Mouse (Mus musculus): ENCODE results near the gene Thrap3. TPM values are rescaled to one million over a fixed set of nuclear protein-coding genes. Genes with fewer than 3 reads are reported as not detected.

Thrap3 gene
- total RNA-seq (2021) = 190 and 232 TPM in 2 replicates
- long read RNA-seq, full-length matches to known transcripts = 15 of 72 reads
- long read RNA-seq, partial matches to known transcripts = 16 of 72 reads
- long read RNA-seq, other reads (novel, unspliced or antisense) = 41 of 72 reads

GRCm38 (mm10) chr4:126202303-126203181 is at the start of gene Thrap3:
Thrap3 (minus strand) TSS chr4:126202760.
- DNase-seq = peak; percentile 99

- no peak for DNase-seq
Measured at GRCm38 (mm10) chr4:126251655-126252254, 49.2 kb upstream of the Thrap3 start.

- no peak for DNase-seq
Measured at GRCm38 (mm10) chr4:126250659-126251058, 48.1 kb upstream of the Thrap3 start.

- no peak for DNase-seq
Measured at GRCm38 (mm10) chr4:126248261-126248868, 45.8 kb upstream of the Thrap3 start.

GRCm38 (mm10) chr4:126246202-126246889 is 43.8 kb upstream of the Thrap3 start:
- no peak for DNase-seq

- no peak for DNase-seq
Measured at GRCm38 (mm10) chr4:126242510-126242909, 40.0 kb upstream of the Thrap3 start.

- no peak for DNase-seq
Measured at GRCm38 (mm10) chr4:126241956-126242355, 39.4 kb upstream of the Thrap3 start.

GRCm38 (mm10) chr4:126239862-126240475 is 37.4 kb upstream of the Thrap3 start:
- no peak for DNase-seq

- no peak for DNase-seq
Measured at GRCm38 (mm10) chr4:126237721-126238242, 35.2 kb upstream of the Thrap3 start.

- DNase-seq = no peak
Measured at GRCm38 (mm10) chr4:126236467-126237280, 34.1 kb upstream of the Thrap3 start.

GRCm38 (mm10) chr4:126235191-126235590 is 32.6 kb upstream of the Thrap3 start:
- DNase-seq = no peak

GRCm38 (mm10) chr4:126234496-126235175 is 32.1 kb upstream of the Thrap3 start:
- no peak for DNase-seq

- no peak for DNase-seq
Measured at GRCm38 (mm10) chr4:126233676-126234308, 31.2 kb upstream of the Thrap3 start.

- DNase-seq = no peak
Measured at GRCm38 (mm10) chr4:126229900-126230299, 27.3 kb upstream of the Thrap3 start.

GRCm38 (mm10) chr4:126228144-126228543 is 25.6 kb upstream of the Thrap3 start:
- DNase-seq = no peak

- peak; percentile 89 for DNase-seq
Measured at GRCm38 (mm10) chr4:126227077-126227761, 24.7 kb upstream of the Thrap3 start.

- DNase-seq = no peak
Measured at GRCm38 (mm10) chr4:126226640-126227039, 24.1 kb upstream of the Thrap3 start.

GRCm38 (mm10) chr4:126222631-126223030 is 20.1 kb upstream of the Thrap3 start:
- DNase-seq = no peak

- no peak for DNase-seq
Measured at GRCm38 (mm10) chr4:126220045-126220444, 17.5 kb upstream of the Thrap3 start.
